Mouse (Mus musculus) megakaryocyte, embryonic 14.5 days (primary cell): ENCODE data around the gene Paxx. TPM values are rescaled to one million over a fixed set of nuclear protein-coding genes. Genes with fewer than 3 reads are reported as not detected.

Experiments
- H3K27me3 ChIP-seq: replicated peaks from 2 replicates; pipeline ENCODE3; 2012; ENCODE audit warnings: inconsistent platforms
- H3K36me3 ChIP-seq: replicated peaks from 2 replicates; pipeline ENCODE3; 2012; ENCODE audit warnings: low read length, inconsistent platforms, mixed read lengths
- H3K4me1 ChIP-seq: 2 replicates; pipeline ENCODE4 v1.6.1; 2012; ENCODE audit warnings: inconsistent platforms
- H3K4me3 ChIP-seq: replicated peaks from 2 replicates; pipeline ENCODE3; 2012; ENCODE audit warnings: moderate library complexity, mild to moderate bottlenecking, inconsistent platforms
- H3K9me3 ChIP-seq: 2 replicates; pipeline ENCODE4 v1.6.1; 2012; ENCODE audit warnings: inconsistent platforms
- FLI1 ChIP-seq: IDR thresholded peaks from 2 replicates; pipeline ENCODE4 v1.6.1; 2012; ENCODE audit warnings: low read length, inconsistent platforms, mixed read lengths
- GATA1 ChIP-seq: IDR thresholded peaks from 3 replicates; pipeline ENCODE4 v1.6.1; 2012; ENCODE audit warnings: mixed read lengths, low read length, inconsistent platforms, borderline replicate concordance
- polyA plus RNA-seq: library from polyadenylated mRNA; stranded (reverse); fragments of >175 nt; gene quantifications from 2 replicates; pipeline ENCODE4 v1.2.3, GENCODE M21; 2012; ENCODE audit warnings: low replicate concordance; ENCODE audit not compliant: insufficient read depth

The Paxx gene
- polyA plus RNA-seq, 1 experiment = 52.3 TPM

DNA sequence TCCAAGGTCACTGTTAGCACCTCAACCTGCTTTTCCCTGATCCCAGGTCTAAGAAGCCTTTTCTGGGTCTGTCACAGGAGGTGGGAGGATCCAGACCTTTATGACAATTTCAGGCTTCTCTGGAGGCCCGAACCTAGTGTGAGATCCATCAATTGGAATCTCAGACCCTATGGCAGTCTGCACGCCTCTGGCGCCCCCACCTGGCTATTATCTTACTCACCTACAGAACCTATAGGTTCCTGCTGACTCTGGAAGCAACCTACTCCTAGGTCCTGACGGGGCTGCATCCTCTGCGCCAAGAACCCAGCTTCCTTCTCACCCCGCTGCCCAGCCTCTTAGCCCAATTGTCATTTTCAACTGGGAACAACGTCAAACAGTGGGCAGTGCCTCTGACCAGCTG lies 22.1 kb upstream of the Paxx start:
- Histone ChIP-seq H3K4me3 (no peak overlapping the region), H3K27me3 (peaks cover 72% of the 10 kb centered on the region)

DNA sequence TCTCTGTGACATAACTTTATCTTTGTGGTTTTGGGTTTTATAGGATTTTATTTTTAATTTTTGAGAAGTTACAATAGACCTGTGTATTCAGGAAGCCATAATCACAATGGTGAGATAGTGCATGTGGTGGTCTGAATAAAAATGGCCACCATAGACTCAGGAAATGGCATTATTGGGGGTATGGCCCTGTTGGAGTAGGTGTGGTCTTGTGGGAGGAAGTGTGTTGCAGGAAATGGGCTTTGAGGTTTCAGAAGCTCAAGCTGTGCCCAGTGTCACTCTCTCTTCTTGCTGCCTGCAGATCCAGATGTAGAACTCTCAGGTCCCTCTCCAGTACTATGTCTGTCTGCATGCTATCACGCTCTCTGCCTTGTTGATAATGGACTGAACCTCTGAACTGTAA lies 19.6 kb upstream of the Paxx start:
- H3K36me3 ChIP-seq = no peaks in the 10 kb centered on the region
- peaks cover 74% of the 10 kb centered on the region for H3K27me3 ChIP-seq
- TF ChIP-seq GATA1 (no peak), FLI1 (no peak)
- H3K4me1 ChIP-seq = peaks cover 56% of the 10 kb centered on the region
- no peak overlapping the region for H3K4me3 ChIP-seq
- peaks cover 22% of the 10 kb centered on the region for H3K9me3 ChIP-seq

More for the DNA sequence above, 22.1 kb upstream of the Paxx start:
- no peaks in the 10 kb centered on the region for H3K36me3 ChIP-seq
- peaks cover 62% of the 10 kb centered on the region for H3K4me1 ChIP-seq
- TF ChIP-seq GATA1 (no peak), FLI1 (no peak)
- peaks cover 22% of the 10 kb centered on the region for H3K9me3 ChIP-seq

DNA sequence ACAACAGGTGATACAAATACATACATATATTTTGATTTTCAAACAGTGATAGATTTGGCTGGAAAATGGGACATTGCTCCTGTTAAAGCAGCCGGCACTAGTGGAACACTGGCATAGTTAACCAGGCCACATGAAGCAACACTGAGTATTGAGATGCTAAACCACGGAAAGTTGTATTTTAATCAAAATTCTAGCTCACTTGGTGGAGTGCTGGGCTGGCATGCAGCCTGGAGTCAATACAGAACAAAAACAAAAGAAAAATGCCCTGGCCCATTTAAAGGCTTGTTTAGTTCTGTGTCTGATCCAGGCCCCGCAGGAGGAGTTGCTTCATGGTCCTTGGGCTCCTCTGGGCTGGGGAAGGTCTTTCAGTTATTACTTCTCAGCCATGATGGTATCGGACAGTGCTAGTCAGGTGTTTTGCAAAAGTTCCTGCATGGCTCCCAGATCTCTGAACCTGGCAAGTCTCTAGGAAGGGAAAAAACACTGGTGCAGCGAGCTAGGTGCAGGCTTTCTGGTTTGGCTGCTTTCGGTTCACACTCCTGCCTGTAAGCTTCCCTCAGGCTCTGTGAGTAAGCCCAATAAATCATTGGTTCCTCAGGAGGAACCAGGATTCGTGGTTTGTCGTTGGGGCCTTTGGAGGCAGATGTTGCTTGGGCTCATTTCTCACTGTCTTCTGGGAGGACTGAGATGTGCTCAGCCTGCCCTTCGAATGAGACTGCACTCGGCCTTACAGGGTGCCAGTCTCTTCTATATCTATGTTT lies 18.8 kb upstream of the Paxx start:
- no peak for TF ChIP-seq FLI1
- no peak for TF ChIP-seq GATA1
- Histone ChIP-seq H3K27me3 (peaks cover 76% of the 10 kb centered on the region), H3K9me3 (peaks cover 22% of the 10 kb centered on the region), H3K4me1 (peaks cover 53% of the 10 kb centered on the region), H3K36me3 (no peaks in the 10 kb centered on the region), H3K4me3 (no peak overlapping the region)

DNA sequence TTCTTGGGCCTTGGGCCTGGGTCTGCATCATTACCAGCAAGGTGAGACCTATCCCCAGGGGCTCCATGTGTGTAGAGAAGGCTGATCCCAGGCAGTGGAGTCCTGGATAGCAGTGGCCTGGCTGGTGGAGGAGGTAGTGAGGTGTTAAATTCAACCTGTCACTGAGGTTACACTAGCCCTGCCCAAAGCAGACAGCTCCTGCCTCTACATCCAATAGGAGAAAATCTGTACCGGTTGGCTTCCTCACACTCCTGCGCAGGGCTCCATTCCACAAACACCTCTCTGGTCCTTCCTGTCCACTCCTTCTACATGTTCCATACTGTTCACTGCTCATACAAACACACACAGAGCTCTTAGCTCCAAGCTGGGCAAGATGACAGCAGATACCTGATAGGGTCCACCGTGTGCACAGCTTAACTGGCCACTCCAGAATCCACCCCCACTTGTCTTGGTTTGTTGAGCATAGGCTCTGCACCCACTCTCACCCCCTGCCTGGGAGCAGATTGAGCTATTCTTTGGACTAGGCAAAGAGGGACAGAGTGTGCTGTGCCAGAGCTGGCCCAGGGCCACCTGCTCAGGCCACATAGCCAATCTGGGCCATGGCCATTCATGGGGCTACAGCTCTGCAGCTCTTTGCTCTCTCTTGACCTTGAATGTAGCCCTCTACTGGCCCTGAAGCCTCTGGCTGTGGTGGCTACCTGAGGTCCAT lies 17.2 kb upstream of the Paxx start:
- Histone ChIP-seq H3K4me1 (peaks cover 60% of the 10 kb centered on the region), H3K27me3 (peaks cover 66% of the 10 kb centered on the region), H3K4me3 (no peak overlapping the region), H3K36me3 (no peaks in the 10 kb centered on the region), H3K9me3 (peaks cover 22% of the 10 kb centered on the region)
- TF ChIP-seq GATA1 (no peak), FLI1 (no peak)

DNA sequence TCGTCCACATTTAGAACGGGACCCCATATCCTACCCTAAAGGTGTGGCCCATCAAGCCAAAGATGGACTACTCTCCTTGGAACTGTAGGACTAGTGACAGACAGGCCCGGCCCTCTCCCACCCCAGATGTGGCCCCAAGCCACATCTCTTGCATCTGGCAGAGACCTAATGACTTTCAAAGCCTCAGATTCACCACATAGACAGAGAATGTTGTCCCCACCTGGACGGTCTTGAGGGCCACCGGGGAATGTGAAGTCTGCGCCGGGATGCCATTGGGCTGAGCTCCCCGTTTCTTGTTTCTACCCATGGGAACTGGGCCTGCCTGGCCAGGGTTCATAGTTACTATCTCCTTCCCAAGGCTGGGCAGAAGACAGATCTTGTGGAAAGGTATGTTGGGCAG lies 16.6 kb upstream of the Paxx start:
- H3K27me3 ChIP-seq = peaks cover 66% of the 10 kb centered on the region
- H3K9me3 ChIP-seq = peaks cover 22% of the 10 kb centered on the region
- TF ChIP-seq GATA1 (no peak), FLI1 (no peak)
- no peaks in the 10 kb centered on the region for H3K36me3 ChIP-seq
- no peak overlapping the region for H3K4me3 ChIP-seq
- peaks cover 60% of the 10 kb centered on the region for H3K4me1 ChIP-seq

DNA sequence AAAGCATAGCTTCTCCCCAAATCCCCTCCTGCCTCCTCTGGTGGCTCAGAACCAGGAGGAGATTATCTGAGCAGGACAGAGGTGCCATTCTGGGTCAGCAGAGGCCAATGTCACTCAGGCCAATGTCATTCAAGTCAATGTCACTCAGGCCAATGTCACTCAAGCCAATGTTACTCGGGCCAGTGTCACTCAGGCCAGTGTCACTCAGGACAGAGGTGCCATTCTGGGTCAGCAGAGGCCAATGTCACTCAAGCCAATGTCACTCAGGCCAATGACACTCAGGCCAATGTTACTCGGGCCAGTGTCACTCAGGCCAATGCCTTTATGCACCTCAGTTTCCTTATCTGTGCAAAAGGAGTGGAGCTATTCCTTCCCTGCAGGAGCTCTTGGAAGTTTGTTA lies 11.7 kb upstream of the Paxx start:
- Histone ChIP-seq H3K36me3 (no peaks in the 10 kb centered on the region), H3K4me1 (peaks cover 65% of the 10 kb centered on the region), H3K27me3 (peaks cover 71% of the 10 kb centered on the region), H3K9me3 (no peaks in the 10 kb centered on the region), H3K4me3 (no peak overlapping the region)
- TF ChIP-seq GATA1 = no peak
- no peak for TF ChIP-seq FLI1

DNA sequence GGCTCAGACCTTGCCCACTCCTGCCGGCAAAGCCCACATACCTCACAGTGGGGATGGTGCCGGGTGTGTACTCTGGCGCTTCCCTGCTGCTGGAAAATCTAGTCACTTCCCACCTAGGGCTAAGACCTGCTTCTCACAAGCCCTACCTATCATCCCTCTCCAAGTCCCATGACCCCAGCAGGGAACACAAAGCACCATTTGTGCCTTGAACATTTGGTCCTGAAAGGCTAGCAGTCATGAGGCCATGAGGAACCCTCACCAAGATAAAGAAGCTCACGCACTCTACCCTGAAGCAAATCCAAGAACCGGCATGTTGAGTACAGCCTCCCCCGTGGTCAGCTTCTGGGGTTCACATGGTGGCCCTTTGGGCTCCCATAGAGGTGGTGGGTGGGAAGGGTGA lies 9.1 kb upstream of the Paxx start, which contains the start of gene Ptgds:
TSS of gene Ptgds (minus strand) at position 78 of the 400 bp plus-strand sequence.
- H3K4me3 ChIP-seq = no peak within 1 kb of the TSS
- no peaks in the 10 kb centered on the region for H3K36me3 ChIP-seq
- no peaks in the 10 kb centered on the region for H3K9me3 ChIP-seq
- TF ChIP-seq GATA1 = no peak
- no peak for TF ChIP-seq FLI1
- H3K27me3 ChIP-seq = peaks cover 45% of the 10 kb centered on the region
- peaks cover 78% of the 10 kb centered on the region for H3K4me1 ChIP-seq

DNA sequence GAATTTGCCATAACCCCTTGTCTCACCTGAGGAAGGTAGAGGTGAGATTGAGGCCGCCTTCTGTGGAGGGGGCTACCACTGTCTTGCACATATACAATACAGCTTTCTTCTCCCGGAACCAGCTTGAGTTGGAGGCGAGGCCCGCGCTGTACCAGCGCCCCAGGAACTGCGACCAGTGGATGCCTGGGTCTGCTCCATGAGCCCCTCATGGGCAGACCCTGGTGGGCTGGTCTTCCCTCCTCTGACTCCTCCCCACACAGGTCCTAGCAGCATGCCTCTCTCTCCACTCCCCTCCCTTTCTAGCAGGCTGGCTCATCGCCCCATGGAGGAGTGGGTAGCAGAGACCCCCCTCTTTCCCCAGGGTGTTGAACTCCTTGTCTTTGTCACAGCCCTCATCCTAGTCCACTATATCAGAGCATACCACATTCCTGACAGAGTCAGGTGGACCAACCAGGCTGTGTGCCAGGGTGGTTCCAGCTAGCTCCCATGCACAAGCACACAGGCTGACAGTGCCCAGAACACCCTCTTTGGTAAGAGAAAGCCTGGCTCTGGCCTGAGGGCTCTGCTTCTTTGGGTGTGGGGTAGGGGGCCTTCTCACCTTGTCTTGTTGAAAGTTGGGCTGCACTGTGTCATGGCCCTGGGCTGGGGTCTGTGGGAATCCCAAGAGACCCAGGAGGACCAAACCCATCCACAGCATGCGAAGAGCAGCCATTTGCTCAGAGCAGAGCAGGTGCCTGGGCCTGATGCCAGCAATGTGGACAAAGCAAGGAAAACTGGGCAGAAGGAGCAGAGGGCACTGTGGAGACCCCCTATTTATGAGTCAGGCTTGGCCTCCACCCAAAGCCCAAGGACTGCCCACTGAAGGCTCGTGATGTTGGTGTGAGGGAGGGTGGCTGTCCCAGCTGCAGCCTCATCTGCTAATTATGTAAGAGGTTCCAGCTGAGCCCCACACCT lies 8.3 kb upstream of the Paxx start:
- peaks cover 41% of the 10 kb centered on the region for H3K27me3 ChIP-seq

DNA sequence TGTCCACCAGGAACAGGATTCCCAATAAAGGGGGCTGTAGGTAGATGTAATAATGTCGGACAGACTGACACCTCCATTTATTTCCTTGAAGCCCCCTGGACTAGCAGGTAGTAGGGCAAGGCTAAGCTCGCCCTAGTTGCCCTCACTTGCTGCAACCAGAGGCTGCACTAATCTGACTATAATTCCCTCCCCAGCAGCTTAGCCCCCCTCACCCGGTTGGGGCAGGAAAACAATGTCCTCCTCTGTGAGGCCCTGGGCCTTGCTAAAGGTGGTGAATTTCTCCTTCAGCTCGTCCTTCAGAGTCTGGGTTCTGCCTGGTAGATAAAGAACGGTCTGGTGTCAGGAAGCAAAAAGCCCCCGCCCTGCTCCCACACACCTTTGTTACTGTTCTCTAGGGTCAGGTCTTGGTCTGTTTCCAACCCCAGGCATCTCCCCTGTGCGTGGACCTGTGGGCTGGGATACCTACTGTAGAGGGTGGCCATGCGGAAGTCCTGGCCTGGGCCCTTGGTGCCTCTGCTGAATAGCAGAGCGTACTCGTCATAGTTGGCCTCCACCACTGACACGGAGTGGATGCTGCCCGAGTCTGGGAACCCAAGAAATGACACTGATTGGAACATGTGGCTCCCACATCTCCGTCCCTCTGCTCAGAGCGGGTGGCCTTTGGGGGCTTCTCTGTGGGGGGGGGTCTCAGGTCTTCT lies 6.9 kb upstream of the Paxx start:
- peaks cover 73% of the 10 kb centered on the region for H3K4me1 ChIP-seq
- H3K4me3 ChIP-seq = no peak overlapping the region
- no peaks in the 10 kb centered on the region for H3K36me3 ChIP-seq
- no peak for TF ChIP-seq GATA1
- no peak for TF ChIP-seq FLI1
- peaks cover 39% of the 10 kb centered on the region for H3K27me3 ChIP-seq
- H3K9me3 ChIP-seq = no peaks in the 10 kb centered on the region

More for the DNA sequence above, 8.3 kb upstream of the Paxx start:
- H3K9me3 ChIP-seq = no peaks in the 10 kb centered on the region
- H3K4me1 ChIP-seq = peaks cover 81% of the 10 kb centered on the region
- TF ChIP-seq FLI1 (no peak), GATA1 (no peak)
- H3K36me3 ChIP-seq = no peaks in the 10 kb centered on the region
- H3K4me3 ChIP-seq = no peak overlapping the region
